Mouse (Mus musculus) B cell, adult 2 months (primary cell): Measurements from ENCODE around the gene Slc9c1.
"Not testable (repeated sequence)": the region's sequence is repeated elsewhere in the genome, so short reads cannot be mapped to it uniquely, and the experiment has no call there.

Experiments
- DNase-seq, 2 experiments: peaks; one replicate each; pipeline ENCODE4 v3.0.0; 2022

Gene Slc9c1

DNA sequence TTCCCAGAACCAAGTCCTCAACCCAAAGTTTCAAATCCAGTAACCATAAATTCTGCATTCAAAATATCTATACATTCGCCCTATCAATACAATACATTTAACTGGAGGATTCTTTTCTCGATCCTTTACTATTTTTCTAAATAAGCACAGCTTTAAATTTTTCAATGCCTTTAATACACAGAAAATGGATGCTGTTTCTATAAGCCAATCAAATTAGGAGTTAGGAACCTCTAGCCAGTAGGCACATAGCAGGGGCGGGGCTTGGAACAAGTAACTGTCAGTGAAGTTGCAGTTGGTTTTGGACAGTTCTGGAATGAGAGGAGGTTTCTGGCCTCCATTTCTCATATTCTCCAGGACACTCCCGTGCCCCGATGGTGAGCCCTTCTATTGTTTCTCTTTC lies at the start of gene Slc9c1:
TSS of gene Slc9c1 (plus strand) at position 301 of the 400 bp plus-strand sequence.
- no peak for DNase-seq

DNA sequence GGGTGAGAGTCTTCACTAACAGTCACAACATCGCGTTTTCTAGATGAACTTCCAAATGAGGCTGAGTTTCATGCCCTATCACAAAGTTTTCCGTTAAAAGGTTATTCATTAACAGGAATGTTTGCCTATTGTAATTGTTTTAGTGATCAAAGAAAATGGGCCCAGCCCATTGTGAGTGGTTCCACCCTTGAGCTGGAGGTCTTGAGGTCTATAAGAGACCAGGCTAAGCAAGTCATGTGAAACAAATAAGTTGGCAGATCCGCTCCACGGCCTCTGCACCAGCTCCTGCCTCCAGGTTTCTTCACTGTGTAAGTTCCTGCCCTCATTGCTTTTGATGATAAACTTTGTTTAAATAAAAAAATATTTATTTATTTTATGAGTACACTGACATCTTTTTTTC lies 42.2 kb upstream of the Slc9c1 start, which contains the start of gene Gm609:
TSS of gene Gm609 (minus strand) at position 43 of the 400 bp plus-strand sequence.
- DNase-seq: no peak

DNA sequence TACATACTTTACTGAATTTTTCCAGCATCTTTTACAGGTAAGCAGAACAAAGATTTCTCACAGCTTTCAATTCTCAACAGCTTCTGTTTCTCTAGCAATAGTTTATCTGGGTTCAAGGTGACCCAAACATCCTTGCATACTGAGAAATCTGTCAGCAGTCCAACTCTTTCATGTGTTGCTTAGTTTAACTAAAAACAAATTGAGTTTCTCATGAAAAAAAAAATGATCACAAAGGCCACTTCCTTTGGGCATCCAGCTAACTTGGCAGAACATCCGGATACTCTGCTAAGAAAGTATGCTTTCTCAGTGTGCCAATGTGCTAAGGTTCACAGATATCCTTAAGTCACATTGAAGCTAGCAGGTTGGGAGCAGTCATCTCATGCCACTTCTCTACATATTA lies 39.8 kb upstream of the Slc9c1 start:
- no peak for DNase-seq

DNA sequence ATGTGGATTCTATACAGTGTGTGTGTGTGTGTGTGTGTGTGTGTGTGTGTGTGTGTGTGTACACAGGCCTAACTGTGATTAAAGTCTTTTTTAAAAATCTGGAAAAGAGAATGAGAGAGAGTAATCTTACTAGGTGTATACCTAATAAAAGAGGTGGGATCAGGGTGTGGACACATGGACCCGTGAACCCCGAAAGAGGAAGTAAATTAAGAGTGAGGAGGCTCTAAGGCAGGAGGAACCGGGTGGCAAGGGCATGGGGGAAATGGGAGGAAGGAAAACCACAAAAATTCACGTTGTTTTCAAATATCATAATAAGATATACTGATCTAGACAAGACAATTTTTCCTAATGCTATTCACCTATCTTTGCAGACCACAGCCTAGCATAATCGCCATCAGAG lies 9.6 kb upstream of the Slc9c1 start:
- no peak for DNase-seq

DNA sequence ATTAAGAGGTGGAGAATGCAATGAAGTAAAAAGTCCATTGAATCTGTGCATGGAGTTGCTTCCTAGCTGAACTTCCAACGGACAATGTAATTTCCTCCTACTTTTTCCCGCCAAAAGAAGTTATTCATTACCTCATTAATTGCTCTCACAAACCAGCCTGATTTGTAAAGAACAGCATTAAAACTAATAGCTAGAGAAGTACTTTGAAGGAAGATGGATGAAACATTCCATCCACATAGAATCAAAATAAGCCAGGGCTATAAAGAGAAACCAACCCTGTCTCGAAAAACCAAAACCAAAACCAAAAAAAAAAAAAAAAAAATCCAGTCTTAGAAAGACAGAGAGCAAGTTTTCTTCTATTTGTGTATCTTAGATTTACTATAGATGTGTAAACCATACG lies 3.2 kb upstream of the Slc9c1 start, which contains the start of gene Gm17783:
TSS of gene Gm17783 (minus strand) at position 101 of the 400 bp plus-strand sequence.
- no peak for DNase-seq

DNA sequence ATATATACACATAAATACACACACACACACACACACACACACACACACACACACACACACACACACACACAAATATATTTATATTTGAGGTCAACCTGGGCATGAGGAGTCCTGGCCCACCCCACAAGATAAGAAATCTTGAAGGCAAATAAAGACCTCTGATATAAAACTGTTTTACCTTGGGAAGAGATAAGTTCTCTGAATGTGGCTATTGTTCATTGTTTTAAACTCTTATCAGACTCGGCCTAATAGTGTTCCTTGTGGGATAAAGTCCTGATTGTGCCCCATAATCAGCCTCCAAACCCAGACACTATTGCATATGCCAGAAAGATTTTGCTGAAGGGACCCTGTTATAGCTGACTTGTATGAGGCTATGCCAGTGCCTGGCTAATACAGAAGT lies 3.2 kb downstream of the Slc9c1 start:
- DNase-seq: not testable (repeated sequence)

DNA sequence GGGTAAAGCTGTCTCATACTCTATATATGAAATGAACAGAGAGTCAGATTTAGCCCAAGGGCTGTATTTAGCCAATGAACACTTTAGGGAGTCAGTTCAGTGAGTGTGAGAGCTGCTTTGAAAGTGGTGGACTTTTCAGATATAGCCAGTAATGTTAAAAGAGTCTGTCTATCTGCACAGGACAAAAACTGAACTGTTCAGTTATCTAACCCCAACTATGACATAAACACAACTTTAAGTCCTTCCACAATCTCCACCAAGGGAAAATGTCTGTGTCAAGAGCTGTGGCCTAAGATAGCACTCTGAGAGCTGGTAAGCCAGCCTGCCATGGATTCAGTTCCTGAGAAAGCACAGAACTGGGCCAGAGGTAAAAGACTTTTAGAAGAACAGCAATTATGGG lies 7.0 kb downstream of the Slc9c1 start:
- no peak for DNase-seq

DNA sequence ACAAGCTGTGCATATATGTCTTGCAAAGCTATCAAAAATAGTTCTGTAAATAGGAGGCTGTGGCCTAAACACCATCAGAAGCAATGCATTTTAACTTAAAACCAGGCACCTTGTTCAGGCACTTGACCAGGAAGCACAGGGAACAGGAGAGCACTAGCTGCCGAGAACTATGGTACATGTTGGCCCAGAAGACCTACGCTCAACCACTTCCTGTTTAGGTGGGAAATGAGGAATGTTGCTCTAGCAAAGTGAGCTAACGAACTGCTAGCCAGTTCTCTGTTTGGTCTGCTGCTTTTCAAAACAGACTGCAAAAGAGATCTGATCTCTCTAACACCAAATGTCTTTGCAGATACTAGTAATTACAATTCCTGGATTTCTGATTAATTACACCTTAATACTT lies 9.2 kb downstream of the Slc9c1 start:
- no peak for DNase-seq

DNA sequence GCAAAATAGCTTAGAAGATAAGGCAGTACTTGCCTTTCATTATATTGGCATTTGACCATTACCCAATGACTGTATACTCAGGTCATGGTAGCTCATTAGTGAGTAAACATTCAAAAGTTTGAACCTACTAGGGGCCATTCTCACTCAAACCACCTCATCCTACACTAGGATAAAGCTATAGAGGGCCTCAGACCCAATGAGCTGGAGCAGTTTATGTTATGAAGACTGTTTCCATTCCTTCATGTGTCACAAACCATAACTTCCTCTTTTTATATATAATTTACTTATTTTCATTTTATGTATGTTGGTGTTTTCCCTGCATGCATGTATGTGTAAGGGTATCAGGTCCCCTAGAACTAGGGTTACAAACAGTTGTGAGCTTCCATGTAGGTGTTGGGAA lies 12.9 kb downstream of the Slc9c1 start:
- peak in 1 of 2 experiments; percentile 19 for DNase-seq

DNA sequence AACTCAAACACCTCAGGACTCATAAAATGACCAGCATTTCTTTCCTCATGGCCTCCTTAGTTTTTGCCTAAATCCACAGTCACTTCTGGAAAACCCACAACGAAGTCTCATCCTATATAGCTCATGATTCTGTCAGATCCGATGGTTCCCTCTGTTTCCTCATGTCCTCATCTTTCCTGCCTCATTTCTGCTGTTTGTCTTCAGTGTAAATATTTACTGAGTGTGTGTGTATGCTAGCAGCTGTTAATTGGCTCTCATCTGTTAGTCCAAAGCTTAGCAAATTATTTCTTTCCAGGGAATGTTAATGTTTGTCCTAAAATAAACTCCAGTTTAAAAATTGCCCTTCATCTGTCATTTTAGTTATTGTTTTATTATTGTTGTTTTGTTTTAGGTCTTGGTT lies 16.5 kb downstream of the Slc9c1 start:
- DNase-seq: no peak

DNA sequence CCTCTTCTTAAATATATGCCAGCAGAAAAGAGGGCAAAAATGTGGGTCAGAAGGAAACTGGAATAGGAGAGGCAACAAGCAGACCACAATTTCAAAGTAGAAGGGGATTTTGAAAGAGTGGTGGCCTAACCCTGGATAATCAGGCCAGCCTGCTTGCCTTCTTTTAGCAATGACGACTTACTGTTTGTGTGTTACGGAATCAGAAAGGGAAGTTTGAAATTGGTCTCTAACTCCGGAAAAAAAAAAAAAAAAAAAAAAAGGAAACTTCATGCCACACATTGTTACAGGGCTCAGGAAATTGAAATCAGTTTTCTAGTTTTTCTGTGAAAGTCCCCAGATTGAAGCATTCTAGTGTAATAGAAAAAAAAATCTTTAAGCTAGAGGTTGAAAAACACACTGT lies 26.6 kb downstream of the Slc9c1 start:
- no peak for DNase-seq

DNA sequence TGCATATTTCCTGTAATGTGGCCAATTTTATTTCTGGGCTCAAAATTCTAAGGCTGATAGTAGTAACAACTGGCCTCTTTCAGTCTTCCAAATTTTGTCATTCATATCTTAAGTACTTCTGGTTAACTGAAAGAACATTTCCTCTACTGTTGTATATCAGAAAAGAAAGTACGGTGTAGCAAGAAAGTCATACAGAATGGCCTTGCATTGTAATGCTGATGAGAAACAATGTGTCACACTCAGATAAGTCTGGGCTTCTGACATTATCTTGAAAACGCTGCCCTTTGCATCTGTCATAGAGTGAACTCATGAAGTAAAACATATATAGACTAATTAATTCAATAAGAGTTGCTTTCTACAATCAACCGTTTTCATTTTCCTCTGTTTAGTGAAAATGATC lies 37.2 kb downstream of the Slc9c1 start:
- no peak for DNase-seq

DNA sequence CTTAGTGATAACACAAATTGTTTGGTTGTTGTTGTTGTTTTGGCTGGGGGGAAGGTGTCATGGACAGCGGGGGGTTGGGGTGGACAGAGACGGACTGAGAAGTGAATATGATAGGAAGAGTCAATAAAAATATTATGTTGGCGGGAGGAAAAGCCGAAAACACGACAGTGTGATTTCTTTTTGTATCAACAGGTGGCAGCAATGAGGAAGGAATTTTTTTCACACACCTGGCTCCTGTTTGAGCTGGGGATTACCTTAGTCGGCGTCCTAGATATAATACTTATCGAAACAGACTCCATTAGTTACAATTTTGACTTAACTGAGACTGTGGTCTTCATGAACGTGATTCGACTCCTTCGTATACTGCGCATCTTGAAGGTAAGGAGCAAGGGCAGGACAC lies 44.8 kb downstream of the Slc9c1 start:
- DNase-seq: no peak

DNA sequence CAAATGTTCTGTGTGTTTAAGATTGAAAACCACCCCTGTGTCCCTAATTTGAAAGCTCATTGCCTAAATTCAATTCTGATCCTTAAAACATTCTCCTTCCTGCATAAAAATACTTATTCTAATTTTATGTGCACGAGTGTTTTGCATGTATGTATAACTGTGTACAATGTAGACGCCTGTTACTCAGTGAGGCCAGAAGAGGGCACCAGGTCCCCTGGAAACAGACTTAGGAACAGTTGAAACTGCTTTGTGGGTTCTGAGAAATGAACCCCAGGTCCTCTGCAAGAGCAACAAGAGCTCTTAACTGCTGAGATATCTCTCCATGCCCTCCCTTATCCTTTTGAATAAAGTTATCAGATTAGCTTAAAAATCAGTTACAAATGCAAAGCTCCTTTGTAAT lies 47.4 kb downstream of the Slc9c1 start:
- peak; percentile 23 to 28 for DNase-seq

DNA sequence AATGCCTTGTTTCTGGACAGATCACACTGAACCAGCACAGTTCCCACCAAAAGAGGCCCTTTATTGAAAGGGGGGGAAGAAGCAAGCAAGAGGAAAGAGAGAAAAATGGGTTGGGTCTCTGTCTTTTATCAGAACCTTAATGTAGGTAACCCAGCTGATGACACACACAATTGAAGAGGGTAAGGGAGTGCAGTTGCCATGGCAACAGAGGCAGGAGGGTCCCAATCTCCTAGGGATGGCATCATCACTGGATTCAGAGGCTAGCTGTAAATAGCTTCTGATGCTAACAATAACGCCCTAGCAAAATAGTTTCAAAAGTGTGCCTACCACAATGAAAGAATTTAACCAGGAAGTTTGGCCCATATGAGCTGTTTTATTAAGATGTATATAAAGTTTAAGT lies 58.5 kb downstream of the Slc9c1 start:
- DNase-seq: no peak

DNA sequence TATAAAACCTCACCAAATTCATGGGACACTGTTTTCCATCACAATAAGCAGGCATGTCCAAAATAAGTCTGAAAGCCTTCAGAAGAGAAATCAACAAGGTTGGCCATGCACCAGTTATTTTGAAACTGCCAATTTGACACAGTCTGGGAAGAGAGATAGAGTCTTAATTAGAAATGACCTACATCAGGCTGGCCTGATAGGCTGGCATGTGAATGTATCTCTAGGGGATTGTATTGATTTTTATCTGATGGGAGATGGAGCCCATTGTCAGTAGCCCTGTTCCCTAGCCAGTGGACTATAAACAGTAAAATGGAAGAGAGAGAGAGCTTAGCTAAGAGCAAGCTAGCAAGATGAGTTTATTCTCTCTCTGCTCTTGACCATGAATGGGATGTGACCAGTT lies 60.4 kb downstream of the Slc9c1 start:
- no peak for DNase-seq

DNA sequence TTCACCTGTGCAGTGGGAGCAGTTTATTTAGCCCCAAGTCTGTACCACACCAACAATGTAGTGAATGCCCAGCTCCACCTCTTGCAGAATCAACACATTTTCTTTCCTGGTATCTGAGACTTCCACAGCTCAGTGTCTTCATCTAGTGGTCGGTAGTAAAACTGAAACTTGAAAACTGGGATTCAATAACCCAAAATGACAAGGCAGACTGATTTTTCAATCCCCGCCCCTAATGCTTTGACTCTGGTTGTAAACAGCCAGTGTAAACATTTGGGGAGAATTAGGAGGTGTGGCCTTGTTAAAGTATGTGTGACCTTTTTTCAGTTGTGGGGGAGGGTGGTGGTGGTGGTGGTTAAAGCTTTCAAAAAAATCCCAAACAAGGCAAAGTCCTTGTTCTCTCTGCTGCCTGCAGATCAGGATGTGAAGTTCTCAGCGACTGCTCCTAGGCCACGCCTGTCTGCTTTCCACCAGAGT lies 73.4 kb downstream of the Slc9c1 start:
- no peak for DNase-seq

DNA sequence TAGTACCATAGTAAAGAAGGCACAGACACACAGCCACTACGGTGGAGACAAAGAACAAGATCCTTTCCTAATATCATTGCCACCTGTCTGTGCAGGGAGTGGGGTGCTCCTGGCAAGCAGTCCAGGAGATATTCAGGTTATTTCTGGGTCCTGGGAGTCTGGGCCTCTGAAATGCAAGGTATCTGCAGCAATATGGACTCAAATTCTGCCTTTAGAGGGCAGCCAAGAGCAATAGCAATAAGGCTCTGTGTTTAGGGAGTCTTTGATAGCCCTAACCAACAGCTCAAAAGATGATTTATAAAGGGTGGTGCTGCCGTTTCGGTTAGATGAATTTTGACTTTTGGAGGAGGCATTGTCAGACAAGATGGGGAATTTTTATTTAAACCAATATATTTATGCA lies 74.2 kb downstream of the Slc9c1 start:
- DNase-seq: peak; percentile 17 to 25

DNA sequence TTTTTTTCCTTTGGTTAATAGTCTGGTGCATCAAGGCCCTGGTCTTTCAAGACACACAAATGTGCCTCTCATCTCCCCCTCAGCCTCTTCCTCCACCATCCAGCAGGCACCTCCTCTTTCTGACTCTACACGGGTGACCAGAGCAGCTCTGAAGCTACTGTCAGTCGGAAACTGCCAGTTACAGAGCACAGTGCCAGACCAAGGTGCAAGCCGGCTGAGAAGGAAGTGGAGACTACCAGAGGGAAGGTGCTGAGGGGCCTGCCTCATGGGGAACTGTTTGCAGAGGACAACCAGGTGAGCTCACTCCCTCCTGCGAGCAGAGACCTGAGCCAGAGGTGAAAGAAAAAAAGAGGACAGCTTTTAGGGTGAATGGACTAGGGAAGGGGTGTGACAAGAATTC lies 75.2 kb downstream of the Slc9c1 start, which contains the start of gene Gcsam:
TSS of gene Gcsam (plus strand) at position 114 of the 400 bp plus-strand sequence.
- DNase-seq: no peak

DNA sequence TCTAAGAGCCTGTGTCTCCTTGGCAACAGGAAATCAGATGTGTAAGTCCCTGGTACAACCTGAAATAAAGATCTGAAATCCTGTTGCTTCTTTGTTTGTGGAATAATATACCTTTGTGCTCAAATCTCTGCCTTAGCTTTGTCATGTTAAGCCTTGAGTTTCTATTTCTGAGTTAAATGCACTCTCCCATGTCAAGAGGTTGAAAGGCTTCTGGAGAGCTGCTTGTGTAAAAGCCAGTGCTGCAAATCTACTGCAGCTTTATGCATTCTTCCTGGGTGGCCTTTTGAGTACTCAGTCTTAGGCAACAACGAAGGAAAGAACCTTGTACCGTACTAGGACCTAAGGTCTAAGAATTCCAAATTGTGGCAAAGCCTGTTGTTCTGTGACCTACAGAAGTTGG lies 78.1 kb downstream of the Slc9c1 start:
- no peak for DNase-seq

DNA sequence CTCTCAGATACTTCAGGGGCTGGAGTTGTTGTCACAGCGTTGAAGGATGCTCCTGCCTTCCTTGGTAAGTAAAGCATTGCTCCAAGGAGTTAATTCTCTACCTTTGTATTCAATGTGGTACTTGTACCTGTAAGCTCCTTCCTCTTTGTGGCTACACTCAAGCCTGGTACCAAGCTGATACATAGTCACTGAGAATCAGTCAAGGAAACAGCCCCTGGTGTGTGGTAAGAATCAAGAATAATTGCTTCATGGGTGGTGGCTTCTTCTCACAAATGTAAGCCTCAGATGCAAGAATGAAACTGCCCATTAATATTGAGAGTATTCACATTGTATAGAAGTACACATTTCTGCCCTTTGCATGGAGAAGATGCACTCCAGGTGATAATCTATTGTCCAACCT lies 80.8 kb downstream of the Slc9c1 start:
- no peak for DNase-seq

DNA sequence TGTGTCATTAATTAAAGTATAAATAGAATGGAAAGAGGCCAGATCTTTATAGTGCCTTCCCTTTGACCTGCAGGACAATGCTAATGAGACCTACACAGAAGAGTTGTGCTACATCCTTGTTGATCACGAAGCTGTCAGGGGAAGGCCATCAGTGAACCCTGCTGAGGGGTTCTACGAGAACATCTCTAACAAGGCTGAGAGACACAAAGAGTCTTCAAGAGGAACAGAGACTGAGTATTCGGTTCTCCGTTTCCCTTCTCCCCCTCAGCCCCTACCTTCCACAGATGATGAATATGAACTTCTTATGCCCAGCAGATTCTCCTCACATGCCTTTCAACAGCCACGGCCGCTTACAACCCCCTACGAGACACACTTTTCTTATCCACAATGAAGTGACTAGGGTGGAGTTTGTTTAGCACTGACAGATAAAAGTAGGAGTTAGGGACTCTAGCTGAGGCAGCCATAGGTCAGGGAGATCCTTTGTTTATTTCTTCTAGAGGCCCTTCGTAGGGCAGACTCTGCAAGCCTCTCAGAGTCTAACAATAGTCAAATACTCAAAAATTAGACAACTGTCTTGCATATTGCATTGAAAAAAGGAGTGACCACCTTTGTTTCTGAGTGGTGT lies 84.8 kb downstream of the Slc9c1 start:
- DNase-seq: no peak

DNA sequence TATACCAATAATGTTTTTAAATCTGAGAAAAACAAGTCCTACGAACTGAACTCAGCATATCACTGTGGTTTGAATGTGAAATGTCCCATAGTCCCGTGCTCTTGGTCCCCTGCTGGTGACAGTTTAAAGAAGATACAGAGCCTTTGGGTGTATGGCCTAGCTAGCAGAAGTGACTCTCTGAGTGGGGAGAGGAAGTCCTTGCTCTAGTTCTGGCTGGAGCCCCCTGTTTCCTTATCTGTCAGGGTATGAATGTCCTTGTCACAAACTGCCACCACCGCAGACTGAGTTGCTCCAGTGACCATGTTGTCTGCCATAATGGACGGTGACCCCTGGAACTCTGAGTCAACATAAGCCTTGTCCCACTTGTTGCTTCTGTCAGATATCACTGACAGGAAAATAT lies 88.1 kb downstream of the Slc9c1 start:
- DNase-seq: no peak

DNA sequence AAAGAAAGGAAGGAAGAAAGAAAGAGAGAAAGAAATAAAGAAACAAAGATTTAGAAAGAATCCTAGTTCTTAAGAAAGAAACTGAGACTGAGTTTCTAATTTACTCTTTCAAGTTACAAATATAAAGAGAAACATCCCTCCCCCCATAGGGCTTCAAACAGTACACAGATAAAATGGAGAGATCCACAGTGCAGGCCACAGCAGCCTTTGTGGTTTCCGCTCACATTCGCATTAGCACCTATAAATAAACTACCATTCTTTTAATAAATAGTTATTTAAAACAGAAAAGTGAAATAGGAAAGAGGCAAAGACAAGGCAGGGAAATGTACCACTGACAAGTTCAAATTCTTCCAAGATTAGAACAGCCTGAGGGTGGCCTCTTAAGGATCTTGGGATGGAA lies 89.7 kb downstream of the Slc9c1 start:
- DNase-seq: no peak

DNA sequence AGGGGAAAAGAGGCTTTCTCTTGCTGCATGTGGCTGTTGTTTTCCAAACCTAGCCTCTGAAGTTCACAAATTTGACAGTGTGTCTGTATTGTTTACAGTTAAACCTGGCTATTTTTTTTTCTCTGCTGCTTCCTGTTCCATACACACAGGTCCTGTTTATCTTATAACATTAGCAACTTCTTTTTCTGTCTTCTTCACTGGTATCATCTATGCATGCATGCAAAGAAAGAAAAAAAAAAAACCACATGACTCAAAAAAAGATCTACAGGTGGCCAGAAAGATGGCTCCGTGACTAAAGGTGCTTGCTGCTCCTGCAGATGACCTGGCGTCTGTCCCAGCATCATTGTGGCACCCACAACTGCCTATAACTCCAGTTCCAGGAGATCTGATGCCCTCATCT lies 90.2 kb downstream of the Slc9c1 start:
- no peak for DNase-seq
